Mouse (Mus musculus): Measurements from ENCODE around the gene Pxt1. TPM values are rescaled to one million over a fixed set of nuclear protein-coding genes. Genes with fewer than 3 reads are reported as not detected.
A peak's percentile ranks its signal among the peaks of the same experiment; 100 is the strongest.

Gene Pxt1
- polyA plus RNA-seq, 2 experiments: 0.14 to 0.23 TPM

DNA sequence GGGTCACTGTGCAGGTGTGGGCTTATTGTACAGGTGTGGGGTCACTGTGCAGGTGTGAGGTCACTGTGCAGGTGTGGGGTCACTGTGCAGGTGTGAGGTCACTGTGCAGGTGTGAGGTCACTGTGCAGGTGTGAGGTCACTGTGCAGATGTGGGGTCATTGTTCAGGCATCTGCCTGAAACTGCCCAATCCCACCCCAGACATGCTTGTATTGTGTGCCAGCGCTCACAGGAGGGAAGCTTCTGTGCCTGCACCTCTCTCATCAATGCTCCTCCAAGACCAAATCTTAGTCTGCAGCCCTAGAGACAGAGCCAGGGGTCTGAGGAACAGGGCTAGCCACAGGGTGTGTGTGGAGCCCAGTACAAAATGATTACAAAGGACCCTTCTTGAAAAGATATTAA lies 27.1 kb downstream of the Pxt1 start:
- Histone ChIP-seq H3K9me3 (ENCODE audit: control insufficient read depth, low read length) (no peaks in the 10 kb centered on the region), H3K4me2 (ENCODE audit: low read depth) (no peak overlapping the region), H3K27me3 (ENCODE audit: control insufficient read depth, insufficient read depth, low read length) (no peaks in the 10 kb centered on the region), H3K36me3 (replicated peaks; ENCODE audit: control insufficient read depth, insufficient read depth, low read depth) (no peaks in the 10 kb centered on the region), H3K27ac (no peak overlapping the region), H3K9ac (replicated peaks) (no peak overlapping the region), H3K4me3 (ENCODE audit: insufficient read depth in 1 of 2, low read depth in 2 of 2, low read length in 2 of 2) (no peak overlapping the region), H3K4me1 (replicated peaks; ENCODE audit: control insufficient read depth in 2 of 2, insufficient read depth in 2 of 2, low read length in 1 of 2) (0 out of 4 replicates have a peak, but pooled peaks cover 0 to 3% of the 10 kb centered on the region in 2 experiments)
- TF ChIP-seq EP300 (IDR thresholded peaks at IDR 0.05; ENCODE audit: low read depth): no peak
- TF ChIP-seq CTCF (IDR thresholded peaks at IDR 0.05; ENCODE audit: low read depth): no peak
- WGBS (ENCODE audit: insufficient replicate concordance): 63% methylated on average over 1 of the region's 1 CpGs
- DNase-seq (ENCODE audit: low read depth in 3 of 3, low spot score in 3 of 3): no peak
- no peak for ATAC-seq (ENCODE audit: insufficient read depth)

DNA sequence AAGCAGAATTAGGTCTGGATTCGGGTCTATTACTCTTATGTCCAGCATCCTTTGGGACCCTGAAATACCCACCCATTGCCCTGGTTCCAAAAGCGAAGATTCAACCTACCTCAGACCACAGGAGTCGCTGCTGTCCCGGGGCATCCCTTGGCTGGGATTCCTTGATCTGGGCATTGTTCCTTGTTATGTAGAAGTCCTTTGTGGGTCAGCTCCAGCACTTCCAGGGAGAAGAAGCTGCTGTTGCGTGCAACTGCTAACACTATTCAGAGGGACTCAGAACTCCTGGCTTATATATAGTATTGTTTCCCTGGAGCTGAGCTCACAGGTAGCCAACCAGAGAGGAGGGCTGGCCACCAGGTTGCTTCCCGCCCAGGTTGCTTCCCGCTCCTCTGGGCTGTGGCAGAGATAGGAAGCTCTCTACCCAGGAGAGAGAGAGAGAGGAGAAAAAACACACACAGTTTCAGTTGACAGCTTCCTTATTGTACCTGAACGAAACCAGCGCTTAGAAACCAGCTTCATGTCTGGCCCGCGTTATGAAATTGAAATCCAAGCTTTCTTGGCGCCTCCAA lies 28.5 kb downstream of the Pxt1 start, which contains the start of gene 4930539E08Rik:
Gene 4930539E08Rik (minus strand): TSS at position 265 of the 569 bp plus-strand sequence.
- Histone ChIP-seq H3K36me3 (replicated peaks; ENCODE audit: control insufficient read depth, insufficient read depth, low read depth) (no peaks in the 10 kb centered on the region), H3K4me3 (ENCODE audit: insufficient read depth in 1 of 2, low read depth in 2 of 2, low read length in 2 of 2) (no peak within 1 kb of the TSS), H3K4me1 (replicated peaks; ENCODE audit: control insufficient read depth in 2 of 2, insufficient read depth in 2 of 2, low read length in 1 of 2) (no peaks in the 10 kb centered on the region), H3K4me2 (ENCODE audit: low read depth) (no peak within 1 kb of the TSS), H3K27ac (no peak within 1 kb of the TSS), H3K9me3 (ENCODE audit: control insufficient read depth, low read length) (no peaks in the 10 kb centered on the region), H3K9ac (replicated peaks) (no peak within 1 kb of the TSS), H3K27me3 (ENCODE audit: control insufficient read depth, insufficient read depth, low read length) (no peaks in the 10 kb centered on the region; the same call in 1 of the 2 replicates)
- WGBS (ENCODE audit: insufficient replicate concordance): 56% methylated on average over 12 of the region's 12 CpGs
- TF ChIP-seq EP300 (IDR thresholded peaks at IDR 0.05; ENCODE audit: low read depth): no peak
- TF ChIP-seq CTCF (IDR thresholded peaks at IDR 0.05; ENCODE audit: low read depth): no peak
- no peak for DNase-seq (ENCODE audit: low read depth in 3 of 3, low spot score in 3 of 3)
- no peak for ATAC-seq (ENCODE audit: insufficient read depth)

DNA sequence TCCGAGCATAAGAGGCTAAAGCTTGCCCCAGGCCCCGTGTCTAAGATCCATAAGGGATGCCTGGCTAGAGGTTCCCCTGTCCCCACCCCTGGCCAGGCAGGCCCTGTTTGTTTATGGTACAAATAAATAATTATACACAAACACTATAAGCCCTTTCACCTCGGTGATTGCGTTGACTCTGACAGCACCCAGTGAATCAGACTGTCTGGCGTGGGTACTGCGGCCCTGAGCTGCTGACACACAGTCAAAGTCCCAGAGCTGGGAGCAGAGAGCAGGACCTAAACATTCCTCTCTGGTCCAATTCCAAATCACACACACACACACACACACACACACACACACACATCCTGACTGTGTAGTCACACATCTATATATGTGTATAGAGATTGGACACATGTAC lies 29.7 kb downstream of the Pxt1 start:
- no peak overlapping the region for H3K9ac ChIP-seq (replicated peaks)
- H3K4me2 ChIP-seq (ENCODE audit: low read depth): no peak overlapping the region
- TF ChIP-seq EP300 (IDR thresholded peaks at IDR 0.05; ENCODE audit: low read depth) (no peak), CTCF (IDR thresholded peaks at IDR 0.05; ENCODE audit: low read depth) (no peak)
- WGBS (ENCODE audit: insufficient replicate concordance): 70% methylated on average over 6 of the region's 6 CpGs
- H3K36me3 ChIP-seq (replicated peaks; ENCODE audit: control insufficient read depth, insufficient read depth, low read depth): no peaks in the 10 kb centered on the region
- no peak for ATAC-seq (ENCODE audit: insufficient read depth)
- DNase-seq (ENCODE audit: low read depth in 3 of 3, low spot score in 3 of 3): no peak
- peaks cover 6% of the 10 kb centered on the region for H3K27me3 ChIP-seq (ENCODE audit: control insufficient read depth, insufficient read depth, low read length)
- no peak overlapping the region for H3K4me3 ChIP-seq (ENCODE audit: insufficient read depth in 1 of 2, low read depth in 2 of 2, low read length in 2 of 2)
- H3K9me3 ChIP-seq (ENCODE audit: control insufficient read depth, low read length): no peaks in the 10 kb centered on the region
- no peaks in the 10 kb centered on the region; a peak in 1 of 4 replicates for H3K4me1 ChIP-seq (replicated peaks; ENCODE audit: control insufficient read depth in 2 of 2, insufficient read depth in 2 of 2, low read length in 1 of 2)
- H3K27ac ChIP-seq: no peak overlapping the region

DNA sequence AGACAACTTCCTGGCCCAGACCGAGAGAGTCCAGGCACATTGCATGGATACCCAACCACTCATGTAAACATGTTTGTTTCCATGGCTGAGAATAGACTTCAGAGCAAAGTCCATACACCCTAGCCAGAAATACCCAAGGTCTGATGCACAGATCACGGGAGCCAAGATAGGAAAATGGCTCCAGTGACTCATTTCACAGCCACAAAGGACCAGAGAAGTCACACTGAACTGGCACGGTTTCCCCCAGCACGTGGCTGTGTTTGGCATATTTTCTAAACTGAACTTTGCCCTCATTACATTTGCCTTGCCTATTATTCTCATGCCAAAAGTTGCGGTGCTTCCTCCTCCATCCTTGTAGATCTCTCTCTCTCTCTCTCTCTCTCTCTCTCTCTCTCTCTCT lies 30.4 kb downstream of the Pxt1 start:
- Histone ChIP-seq H3K27me3 (ENCODE audit: control insufficient read depth, insufficient read depth, low read length) (peaks cover 6% of the 10 kb centered on the region), H3K4me2 (ENCODE audit: low read depth) (no peak overlapping the region), H3K9me3 (ENCODE audit: control insufficient read depth, low read length) (no peaks in the 10 kb centered on the region), H3K9ac (replicated peaks) (no peak overlapping the region), H3K4me1 (replicated peaks; ENCODE audit: control insufficient read depth in 2 of 2, insufficient read depth in 2 of 2, low read length in 1 of 2) (no peaks in the 10 kb centered on the region; a peak in 1 of 4 replicates), H3K27ac (no peak overlapping the region), H3K36me3 (replicated peaks; ENCODE audit: control insufficient read depth, insufficient read depth, low read depth) (no peaks in the 10 kb centered on the region), H3K4me3 (ENCODE audit: insufficient read depth in 1 of 2, low read depth in 2 of 2, low read length in 2 of 2) (no peak overlapping the region)
- ATAC-seq (ENCODE audit: insufficient read depth) (no peak), DNase-seq (ENCODE audit: low read depth in 3 of 3, low spot score in 3 of 3) (no peak)
- 57% methylated on average over 5 of the region's 5 CpGs for WGBS (ENCODE audit: insufficient replicate concordance)
- TF ChIP-seq EP300 (IDR thresholded peaks at IDR 0.05; ENCODE audit: low read depth) (no peak), CTCF (IDR thresholded peaks at IDR 0.05; ENCODE audit: low read depth) (no peak)

DNA sequence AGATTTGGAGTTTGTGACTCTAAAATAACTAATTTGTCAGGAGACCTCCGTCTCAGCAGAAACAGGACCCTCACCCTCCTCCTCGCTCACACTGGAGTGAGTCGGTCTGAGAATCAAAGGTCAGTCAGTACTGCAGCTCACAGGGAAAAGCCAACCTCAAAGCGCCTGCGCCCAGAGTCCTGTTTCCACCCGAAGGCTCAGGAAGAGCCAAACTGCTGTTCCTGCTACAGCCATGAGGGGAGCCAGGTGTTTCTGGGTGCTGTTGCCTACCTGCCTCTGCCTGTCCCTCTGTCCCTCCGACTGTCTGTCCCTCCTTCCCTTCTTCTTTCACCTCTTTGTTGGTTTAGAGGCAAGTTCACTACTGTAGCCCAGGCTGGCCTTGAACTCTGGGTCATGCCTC lies 33.5 kb downstream of the Pxt1 start:
- Histone ChIP-seq H3K36me3 (replicated peaks; ENCODE audit: control insufficient read depth, insufficient read depth, low read depth) (no peaks in the 10 kb centered on the region), H3K27ac (no peak overlapping the region), H3K9ac (replicated peaks) (no peak overlapping the region), H3K9me3 (ENCODE audit: control insufficient read depth, low read length) (no peaks in the 10 kb centered on the region), H3K4me2 (ENCODE audit: low read depth) (peak overlapping the region; percentile 47; the same call in 1 of the 2 replicates), H3K27me3 (ENCODE audit: control insufficient read depth, insufficient read depth, low read length) (peaks cover 6% of the 10 kb centered on the region), H3K4me1 (replicated peaks; ENCODE audit: control insufficient read depth in 2 of 2, insufficient read depth in 2 of 2, low read length in 1 of 2) (no peaks in the 10 kb centered on the region; a peak in 1 of 4 replicates), H3K4me3 (ENCODE audit: insufficient read depth in 1 of 2, low read depth in 2 of 2, low read length in 2 of 2) (no peak overlapping the region)
- TF ChIP-seq CTCF (IDR thresholded peaks at IDR 0.05; ENCODE audit: low read depth): peak; percentile 44
- no peak for TF ChIP-seq EP300 (IDR thresholded peaks at IDR 0.05; ENCODE audit: low read depth)
- WGBS (ENCODE audit: insufficient replicate concordance): 53% methylated on average over 7 of the region's 7 CpGs
- DNase-seq (ENCODE audit: low read depth in 3 of 3, low spot score in 3 of 3) (no peak), ATAC-seq (ENCODE audit: insufficient read depth) (no peak)

Measured in liver, embryonic 14.5 days (tissue).